Mouse (Mus musculus) kidney, postnatal 4 days (tissue): ENCODE data around the gene Nol6.

ENCODE experiments used
- DNase-seq, 2 experiments: peaks; one replicate each; pipeline ENCODE4 v3.0.0; 2021; ENCODE audit warnings: mixed read lengths in 2 of 2

Nol6 gene

GRCm38 (mm10) chr4:41124180-41124951 is at the start of gene Nol6:
TSS of gene Nol6 (minus strand) at chr4:41124455.
- DNase-seq: peak; percentile 97 to 99

- no peak for DNase-seq
These were observed 46.7 kb upstream of the Nol6 start for GRCm38 (mm10) chr4:41170970-41171369.

- DNase-seq: peak; percentile 89 to 90
These were observed 41.6 kb upstream of the Nol6 start for GRCm38 (mm10) chr4:41165693-41166475.

- no peak for DNase-seq
These were observed 40.7 kb upstream of the Nol6 start for GRCm38 (mm10) chr4:41164974-41165373.

GRCm38 (mm10) chr4:41161232-41161631 is 37.0 kb upstream of the Nol6 start:
- DNase-seq: no peak

- DNase-seq: no peak
These were observed 34.0 kb upstream of the Nol6 start for GRCm38 (mm10) chr4:41158251-41158650.

GRCm38 (mm10) chr4:41156961-41157360 is 32.7 kb upstream of the Nol6 start:
- DNase-seq: no peak

GRCm38 (mm10) chr4:41153146-41153545 is 28.9 kb upstream of the Nol6 start:
- no peak for DNase-seq

GRCm38 (mm10) chr4:41151186-41151585 is 26.9 kb upstream of the Nol6 start:
- no peak for DNase-seq

- DNase-seq: no peak
These were observed 25.6 kb upstream of the Nol6 start for GRCm38 (mm10) chr4:41149891-41150290.

GRCm38 (mm10) chr4:41142601-41143000 is 18.3 kb upstream of the Nol6 start:
- DNase-seq: no peak

GRCm38 (mm10) chr4:41140174-41140875 is 16.1 kb upstream of the Nol6 start:
- DNase-seq: no peak

GRCm38 (mm10) chr4:41136811-41137210 is 12.6 kb upstream of the Nol6 start:
- DNase-seq: no peak

- no peak for DNase-seq
These were observed 12.2 kb upstream of the Nol6 start for GRCm38 (mm10) chr4:41136454-41136805.

- DNase-seq: peak; percentile 73 to 85
These were observed 11.6 kb upstream of the Nol6 start, which contains the start of gene Ube2r2 for GRCm38 (mm10) chr4:41135711-41136453. TSS of gene Ube2r2 (plus strand) at chr4:41135743.

GRCm38 (mm10) chr4:41134935-41135710 is 10.9 kb upstream of the Nol6 start:
- DNase-seq: peak; percentile 86 to 91

- DNase-seq: no peak
These were observed 9.5 kb upstream of the Nol6 start for GRCm38 (mm10) chr4:41133529-41134291.

- DNase-seq: no peak
These were observed 8.2 kb upstream of the Nol6 start for GRCm38 (mm10) chr4:41132471-41132870.

GRCm38 (mm10) chr4:41129836-41130235 is 5.6 kb upstream of the Nol6 start:
- no peak for DNase-seq

GRCm38 (mm10) chr4:41129406-41129805 is 5.2 kb upstream of the Nol6 start:
- DNase-seq: peak; percentile 59 to 68

- DNase-seq: peak; percentile 85 to 86
These were observed 5.5 kb downstream of the Nol6 start for GRCm38 (mm10) chr4:41118706-41119292.
